Mouse (Mus musculus): ENCODE measurements around the gene Srrm4. TPM values are rescaled to one million over a fixed set of nuclear protein-coding genes. Genes with fewer than 3 reads are reported as not detected.

The Srrm4 gene
- total and polyA plus RNA-seq, 2 experiments from 2014 or later: 8.0 to 15.4 TPM

- Histone ChIP-seq H3K4me3 (ENCODE audit: low read depth, low read length) (peak within 1 kb of the TSS; percentile 4; the same call in 1 of the 2 replicates), H3K9ac (replicated peaks; ENCODE audit: low read length, poor library complexity, severe bottlenecking) (no peak within 1 kb of the TSS), H3K36me3 (ENCODE audit: insufficient read depth, low read length) (no peaks in the 10 kb centered on the region), H3K27me3 (ENCODE audit: insufficient read depth, low read length) (peaks cover 2% of the 10 kb centered on the region; the same call in 1 of the 2 replicates), H3K9me3 (ENCODE audit: low read length) (no peaks in the 10 kb centered on the region), H3K4me2 (ENCODE audit: low read depth, low read length, poor library complexity, severe bottlenecking) (peak within 1 kb of the TSS; percentile 38), H3K4me1 (ENCODE audit: insufficient read depth, low read length) (no peaks in the 10 kb centered on the region), H3K27ac (ENCODE audit: low read depth, low read length) (peak within 1 kb of the TSS; percentile 20; the same call in 1 of the 2 replicates)
- 2% methylated on average over 20 of the region's 20 CpGs for WGBS
- DNase-seq (ENCODE audit: low spot score): peak; percentile 72
- no peak for ATAC-seq (ENCODE audit: low FRiP score)
- TF ChIP-seq CTCF (IDR thresholded peaks at IDR 0.05): no peak
Measured at GRCm38 (mm10) chr5:116422699-116423201, 168.9 kb downstream of the Srrm4 start, which contains the start of gene Hspb8. Hspb8 (minus strand) TSS chr5:116422864.

GRCm38 (mm10) chr5:116421791-116422481, 169.7 kb downstream of the Srrm4 start:
- Histone ChIP-seq H3K9me3 (ENCODE audit: low read length) (no peaks in the 10 kb centered on the region), H3K36me3 (ENCODE audit: insufficient read depth, low read length) (no peaks in the 10 kb centered on the region), H3K9ac (replicated peaks; ENCODE audit: low read length, poor library complexity, severe bottlenecking) (no peak overlapping the region), H3K4me3 (ENCODE audit: low read depth, low read length) (peak overlapping the region; percentile 4; the same call in 1 of the 2 replicates), H3K27ac (ENCODE audit: low read depth, low read length) (no peak overlapping the region), H3K27me3 (ENCODE audit: insufficient read depth, low read length) (peaks cover 2% of the 10 kb centered on the region; the same call in 1 of the 2 replicates), H3K4me2 (ENCODE audit: low read depth, low read length, poor library complexity, severe bottlenecking) (peak overlapping the region; percentile 38), H3K4me1 (ENCODE audit: insufficient read depth, low read length) (no peaks in the 10 kb centered on the region)
- ATAC-seq (ENCODE audit: low FRiP score) (no peak), DNase-seq (ENCODE audit: low spot score) (no peak)
- no peak for TF ChIP-seq CTCF (IDR thresholded peaks at IDR 0.05)
- 53% methylated on average over 22 of the region's 22 CpGs for WGBS

- no peaks in the 10 kb centered on the region for H3K9me3 ChIP-seq (ENCODE audit: low read length)
- H3K9ac ChIP-seq (replicated peaks; ENCODE audit: low read length, poor library complexity, severe bottlenecking): no peak overlapping the region
- peak overlapping the region; percentile 15; the same call in 1 of the 2 replicates for H3K4me2 ChIP-seq (ENCODE audit: low read depth, low read length, poor library complexity, severe bottlenecking)
- WGBS: 17% methylated on average over 6 of the region's 6 CpGs
- no peak overlapping the region for H3K27ac ChIP-seq (ENCODE audit: low read depth, low read length)
- no peak for TF ChIP-seq CTCF (IDR thresholded peaks at IDR 0.05)
- H3K4me3 ChIP-seq (ENCODE audit: low read depth, low read length): no peak overlapping the region
- ATAC-seq (ENCODE audit: low FRiP score): no peak
- H3K4me1 ChIP-seq (ENCODE audit: insufficient read depth, low read length): no peaks in the 10 kb centered on the region
- no peaks in the 10 kb centered on the region for H3K36me3 ChIP-seq (ENCODE audit: insufficient read depth, low read length)
- peak; percentile 66 for DNase-seq (ENCODE audit: low spot score)
- peaks cover 2% of the 10 kb centered on the region; the same call in 1 of the 2 replicates for H3K27me3 ChIP-seq (ENCODE audit: insufficient read depth, low read length)
Measured at GRCm38 (mm10) chr5:116420759-116421225, 170.8 kb downstream of the Srrm4 start.

- Histone ChIP-seq H3K4me2 (ENCODE audit: low read depth, low read length, poor library complexity, severe bottlenecking) (peak overlapping the region; percentile 15; the same call in 1 of the 2 replicates), H3K4me3 (ENCODE audit: low read depth, low read length) (no peak overlapping the region), H3K27ac (ENCODE audit: low read depth, low read length) (no peak overlapping the region), H3K36me3 (ENCODE audit: insufficient read depth, low read length) (no peaks in the 10 kb centered on the region), H3K9ac (replicated peaks; ENCODE audit: low read length, poor library complexity, severe bottlenecking) (no peak overlapping the region), H3K27me3 (ENCODE audit: insufficient read depth, low read length) (peaks cover 2% of the 10 kb centered on the region; the same call in 1 of the 2 replicates), H3K9me3 (ENCODE audit: low read length) (no peaks in the 10 kb centered on the region), H3K4me1 (ENCODE audit: insufficient read depth, low read length) (no peaks in the 10 kb centered on the region)
- no peak for ATAC-seq (ENCODE audit: low FRiP score)
- DNase-seq (ENCODE audit: low spot score): no peak
- 100% methylated on average over 1 of the region's 1 CpGs for WGBS
- no peak for TF ChIP-seq CTCF (IDR thresholded peaks at IDR 0.05)
Measured at GRCm38 (mm10) chr5:116420213-116420612, 171.4 kb downstream of the Srrm4 start.

- peaks cover 2% of the 10 kb centered on the region; the same call in 1 of the 2 replicates for H3K27me3 ChIP-seq (ENCODE audit: insufficient read depth, low read length)
- H3K4me2 ChIP-seq (ENCODE audit: low read depth, low read length, poor library complexity, severe bottlenecking): no peak overlapping the region
- no peaks in the 10 kb centered on the region for H3K36me3 ChIP-seq (ENCODE audit: insufficient read depth, low read length)
- DNase-seq (ENCODE audit: low spot score) (no peak), ATAC-seq (ENCODE audit: low FRiP score) (no peak)
- 44% methylated on average over 6 of the region's 6 CpGs for WGBS
- no peaks in the 10 kb centered on the region for H3K4me1 ChIP-seq (ENCODE audit: insufficient read depth, low read length)
- no peak for TF ChIP-seq CTCF (IDR thresholded peaks at IDR 0.05)
- no peak overlapping the region for H3K4me3 ChIP-seq (ENCODE audit: low read depth, low read length)
- no peaks in the 10 kb centered on the region for H3K9me3 ChIP-seq (ENCODE audit: low read length)
- no peak overlapping the region for H3K9ac ChIP-seq (replicated peaks; ENCODE audit: low read length, poor library complexity, severe bottlenecking)
- H3K27ac ChIP-seq (ENCODE audit: low read depth, low read length): no peak overlapping the region
Measured at GRCm38 (mm10) chr5:116419322-116420045, 172.1 kb downstream of the Srrm4 start.

All from midbrain, postnatal 0 days (tissue).